In genomic region chr6:83087205-83087925, GRCm38 (mm10) we compare ENCODE assay signal across 8 mouse cellular contexts. TPM values are rescaled to one million over a fixed set of nuclear protein-coding genes. Genes with fewer than 3 reads are reported as not detected.
A peak's percentile ranks its signal among the peaks of the same experiment; 100 is the strongest.
DNase-seq lines count a peak whose midpoint lies in the region; ATAC-seq and TF ChIP-seq lines count a peak whose summit lies in the region.

No protein-coding gene starts in this region.

- peak; percentile 30 for DNase-seq in forebrain, embryonic 10.5 days (ENCODE audit: extremely low spot score, low spot score)
- no peak for DNase-seq in forebrain, postnatal 0 days
- no peak for DNase-seq in hindbrain, postnatal 0 days (ENCODE audit: low spot score)
- no peak for DNase-seq in spleen, postnatal 14 days (ENCODE audit: low spot score in 2 of 2)
- DNase-seq in left cerebral cortex, adult 9 months (ENCODE audit: low spot score in 2 of 2) = no peak

- H3K9me3 ChIP-seq in forebrain, embryonic 10.5 days = no peaks in the 10 kb centered on the region
- H3K9me3 ChIP-seq in forebrain, embryonic 16.5 days (ENCODE audit: control insufficient read depth, low read length) = no peaks in the 10 kb centered on the region
- H3K9me3 ChIP-seq in forebrain, postnatal 0 days (ENCODE audit: low read length) = no peaks in the 10 kb centered on the region
- H3K9me3 ChIP-seq in hindbrain, postnatal 0 days (ENCODE audit: low read length) = no peaks in the 10 kb centered on the region
- H3K9me3 ChIP-seq in liver, embryonic 16.5 days (replicated peaks; ENCODE audit: control insufficient read depth, low read length) = no peaks in the 10 kb centered on the region
- H3K9me3 ChIP-seq in stomach, embryonic 15.5 days = no peaks in the 10 kb centered on the region

- H3K27me3 ChIP-seq in forebrain, embryonic 10.5 days (ENCODE audit: poor library complexity, severe bottlenecking) = peaks cover 96% of the 10 kb centered on the region
- H3K27me3 ChIP-seq in forebrain, embryonic 16.5 days (replicated peaks; ENCODE audit: control insufficient read depth, insufficient read depth, low read length) = peaks cover 64% of the 10 kb centered on the region
- peaks cover 56% of the 10 kb centered on the region for H3K27me3 ChIP-seq in forebrain, postnatal 0 days (ENCODE audit: insufficient read depth, low read length)
- H3K27me3 ChIP-seq in hindbrain, postnatal 0 days (ENCODE audit: insufficient read depth, low read length) = peaks cover 61% of the 10 kb centered on the region
- H3K27me3 ChIP-seq in liver, embryonic 16.5 days (ENCODE audit: control insufficient read depth, insufficient read depth, low read depth, low read length) = peaks cover 79% of the 10 kb centered on the region
- peaks cover 78% of the 10 kb centered on the region for H3K27me3 ChIP-seq in stomach, embryonic 15.5 days (replicated peaks)

- H3K4me3 ChIP-seq in forebrain, embryonic 10.5 days = peak overlapping the region; percentile 43
- no peak overlapping the region for H3K4me3 ChIP-seq in forebrain, embryonic 16.5 days (replicated peaks; ENCODE audit: low read length)
- H3K4me3 ChIP-seq in forebrain, postnatal 0 days (ENCODE audit: low read depth, low read length) = no peak overlapping the region
- H3K4me3 ChIP-seq in hindbrain, postnatal 0 days (ENCODE audit: low read length) = peak overlapping the region; percentile 20; the same call in 1 of the 2 replicates
- H3K4me3 ChIP-seq in liver, embryonic 16.5 days (ENCODE audit: low read depth, low read length) = peak overlapping the region; percentile 10
- H3K4me3 ChIP-seq in stomach, embryonic 15.5 days (replicated peaks) = peak overlapping the region; percentile 25

- peaks cover 2% of the 10 kb centered on the region for H3K36me3 ChIP-seq in forebrain, embryonic 10.5 days (replicated peaks)
- no peaks in the 10 kb centered on the region; the same call in 1 of the 2 replicates for H3K36me3 ChIP-seq in forebrain, embryonic 16.5 days (ENCODE audit: control insufficient read depth, insufficient read depth)
- no peaks in the 10 kb centered on the region for H3K36me3 ChIP-seq in forebrain, postnatal 0 days (ENCODE audit: insufficient read depth)
- 0 out of 2 replicates have a peak, but pooled peaks cover 3% of the 10 kb centered on the region for H3K36me3 ChIP-seq in hindbrain, postnatal 0 days (ENCODE audit: insufficient read depth, low read length)
- no peaks in the 10 kb centered on the region for H3K36me3 ChIP-seq in liver, embryonic 16.5 days (ENCODE audit: control insufficient read depth, insufficient read depth)
- no peaks in the 10 kb centered on the region for H3K36me3 ChIP-seq in stomach, embryonic 15.5 days

- H3K4me2 ChIP-seq in forebrain, embryonic 16.5 days (ENCODE audit: low read length) = no peak overlapping the region
- peak overlapping the region; percentile 23; the same call in 1 of the 2 replicates for H3K4me2 ChIP-seq in forebrain, postnatal 0 days (ENCODE audit: low read depth)
- peak overlapping the region; percentile 37 for H3K4me2 ChIP-seq in hindbrain, postnatal 0 days (ENCODE audit: low read depth, low read length)
- H3K4me2 ChIP-seq in liver, embryonic 16.5 days (ENCODE audit: low read depth, low read length) = peak overlapping the region; percentile 28
- peak overlapping the region; percentile 48 for H3K4me2 ChIP-seq in stomach, embryonic 15.5 days

- no peak overlapping the region for H3K9ac ChIP-seq in forebrain, embryonic 16.5 days (replicated peaks; ENCODE audit: low read depth, low read length)
- no peak overlapping the region for H3K9ac ChIP-seq in forebrain, postnatal 0 days
- H3K9ac ChIP-seq in hindbrain, postnatal 0 days (replicated peaks; ENCODE audit: low read length) = no peak overlapping the region
- no peak overlapping the region for H3K9ac ChIP-seq in liver, embryonic 16.5 days (ENCODE audit: low read depth, low read length)
- no peak overlapping the region for H3K9ac ChIP-seq in stomach, embryonic 15.5 days

- peaks cover 43% of the 10 kb centered on the region for H3K4me1 ChIP-seq in forebrain, embryonic 10.5 days
- H3K4me1 ChIP-seq in forebrain, embryonic 16.5 days (replicated peaks; ENCODE audit: control insufficient read depth, insufficient read depth, low read length) = no peaks in the 10 kb centered on the region; the same call in 1 of the 2 replicates
- no peaks in the 10 kb centered on the region for H3K4me1 ChIP-seq in forebrain, postnatal 0 days (ENCODE audit: insufficient read depth)
- no peaks in the 10 kb centered on the region for H3K4me1 ChIP-seq in hindbrain, postnatal 0 days (ENCODE audit: insufficient read depth, low read length)
- H3K4me1 ChIP-seq in liver, embryonic 16.5 days (ENCODE audit: control insufficient read depth, low read depth, low read length) = no peaks in the 10 kb centered on the region; the same call in 1 of the 2 replicates
- peaks cover 14% of the 10 kb centered on the region for H3K4me1 ChIP-seq in stomach, embryonic 15.5 days

- under 1% methylated on average over 47 of the region's 47 CpGs for WGBS in forebrain, embryonic 10.5 days
- WGBS in forebrain, embryonic 16.5 days = under 1% methylated on average over 47 of the region's 47 CpGs
- 1% methylated on average over 47 of the region's 47 CpGs for WGBS in forebrain, postnatal 0 days
- WGBS in hindbrain, postnatal 0 days = 1% methylated on average over 47 of the region's 47 CpGs
- WGBS in liver, embryonic 16.5 days (ENCODE audit: insufficient replicate concordance) = 3% methylated on average over 47 of the region's 47 CpGs
- 2% methylated on average over 47 of the region's 47 CpGs for WGBS in stomach, embryonic 15.5 days

- no peak for ATAC-seq in forebrain, embryonic 16.5 days
- ATAC-seq in forebrain, postnatal 0 days = no peak
- no peak for ATAC-seq in hindbrain, postnatal 0 days
- ATAC-seq in liver, embryonic 16.5 days (ENCODE audit: low read depth) = no peak
- no peak for ATAC-seq in stomach, embryonic 15.5 days (ENCODE audit: insufficient read depth, low FRiP score, low read depth)

- H3K27ac ChIP-seq in forebrain, embryonic 10.5 days = no peak overlapping the region
- no peak overlapping the region for H3K27ac ChIP-seq in forebrain, embryonic 16.5 days (ENCODE audit: low read length)
- H3K27ac ChIP-seq in forebrain, postnatal 0 days (ENCODE audit: low read depth, low read length) = no peak overlapping the region
- no peak overlapping the region for H3K27ac ChIP-seq in hindbrain, postnatal 0 days
- H3K27ac ChIP-seq in liver, embryonic 16.5 days (ENCODE audit: low read length) = no peak overlapping the region
- no peak overlapping the region for H3K27ac ChIP-seq in stomach, embryonic 15.5 days

- TF ChIP-seq CTCF in forebrain, postnatal 0 days (IDR thresholded peaks at IDR 0.05; ENCODE audit: low read depth) = no peak
- TF ChIP-seq CTCF in hindbrain, postnatal 0 days (IDR thresholded peaks at IDR 0.05; ENCODE audit: low read depth) = no peak

RNA-seq across cellular contexts. Expression of gene Lbx2, which starts 1.2 kb away (rescaled TPM):
- 0.20 and 0.29 TPM in 2 replicates for polyA plus RNA-seq in forebrain, embryonic 10.5 days (2016; fragmentation: Nextera tagmentation; extraction: Ambion mirVana)
- polyA plus RNA-seq in forebrain, embryonic 16.5 days (2015; fragmentation: Nextera tagmentation; extraction: Ambion mirVana) = not detected in 2 replicates
- 0.46 TPM in 1 of 2 replicates, not detected in the other for total RNA-seq in forebrain, postnatal 0 days (2014; rRNA removed)
- 0.33 TPM in 1 of 2 replicates, not detected in the other for polyA plus RNA-seq in forebrain, postnatal 0 days (2015; fragmentation: Nextera tagmentation; extraction: Ambion mirVana)
- total RNA-seq in hindbrain, postnatal 0 days (2014; rRNA removed) = not detected in 2 replicates
- polyA plus RNA-seq in hindbrain, postnatal 0 days (2015; fragmentation: Nextera tagmentation; extraction: Ambion mirVana) = not detected in 2 replicates
- 0.25 and 0.48 TPM in 2 replicates for polyA plus RNA-seq in liver, embryonic 16.5 days (2015; fragmentation: Nextera tagmentation; extraction: Ambion mirVana)
- 0.59 and 0.63 TPM in 2 replicates for polyA plus RNA-seq in stomach, embryonic 15.5 days (2015; fragmentation: Nextera tagmentation; extraction: Ambion mirVana)

RNA-seq across cellular contexts. Expression of gene Pcgf1, which starts 9.7 kb away (rescaled TPM):
- polyA plus RNA-seq in forebrain, embryonic 10.5 days (2016; fragmentation: Nextera tagmentation; extraction: Ambion mirVana) = 37.6 and 39.4 TPM in 2 replicates
- polyA plus RNA-seq in forebrain, embryonic 16.5 days (2015; fragmentation: Nextera tagmentation; extraction: Ambion mirVana) = 45.5 and 46.5 TPM in 2 replicates
- total RNA-seq in forebrain, postnatal 0 days (2014; rRNA removed) = 16.1 and 18.8 TPM in 2 replicates
- polyA plus RNA-seq in forebrain, postnatal 0 days (2015; fragmentation: Nextera tagmentation; extraction: Ambion mirVana) = 30.7 and 30.8 TPM in 2 replicates
- total RNA-seq in hindbrain, postnatal 0 days (2014; rRNA removed) = 11.0 and 16.4 TPM in 2 replicates
- 27.8 and 29.1 TPM in 2 replicates for polyA plus RNA-seq in hindbrain, postnatal 0 days (2015; fragmentation: Nextera tagmentation; extraction: Ambion mirVana)
- polyA plus RNA-seq in liver, embryonic 16.5 days (2015; fragmentation: Nextera tagmentation; extraction: Ambion mirVana) = 15.6 and 17.1 TPM in 2 replicates
- 29.6 and 34.6 TPM in 2 replicates for polyA plus RNA-seq in stomach, embryonic 15.5 days (2015; fragmentation: Nextera tagmentation; extraction: Ambion mirVana)

RNA-seq across cellular contexts. Expression of gene Ccdc142, which starts 14.0 kb away (rescaled TPM):
- polyA plus RNA-seq in forebrain, embryonic 10.5 days (2016; fragmentation: Nextera tagmentation; extraction: Ambion mirVana) = 2.6 and 3.1 TPM in 2 replicates
- polyA plus RNA-seq in forebrain, embryonic 16.5 days (2015; fragmentation: Nextera tagmentation; extraction: Ambion mirVana) = 3.2 and 4.3 TPM in 2 replicates
- 15.3 and 16.6 TPM in 2 replicates for total RNA-seq in forebrain, postnatal 0 days (2014; rRNA removed)
- 2.1 and 5.6 TPM in 2 replicates for polyA plus RNA-seq in forebrain, postnatal 0 days (2015; fragmentation: Nextera tagmentation; extraction: Ambion mirVana)
- 12.7 and 19.9 TPM in 2 replicates for total RNA-seq in hindbrain, postnatal 0 days (2014; rRNA removed)
- 4.7 TPM in 2 replicates for polyA plus RNA-seq in hindbrain, postnatal 0 days (2015; fragmentation: Nextera tagmentation; extraction: Ambion mirVana)
- 0.59 and 1.1 TPM in 2 replicates for polyA plus RNA-seq in liver, embryonic 16.5 days (2015; fragmentation: Nextera tagmentation; extraction: Ambion mirVana)
- 2.5 and 3.6 TPM in 2 replicates for polyA plus RNA-seq in stomach, embryonic 15.5 days (2015; fragmentation: Nextera tagmentation; extraction: Ambion mirVana)

RNA-seq across cellular contexts. Expression of gene Gm42688, which starts 14.1 kb away (rescaled TPM):
- 1.9 and 2.2 TPM in 2 replicates for polyA plus RNA-seq in forebrain, embryonic 10.5 days (2016; fragmentation: Nextera tagmentation; extraction: Ambion mirVana)
- 4.1 and 4.9 TPM in 2 replicates for polyA plus RNA-seq in forebrain, embryonic 16.5 days (2015; fragmentation: Nextera tagmentation; extraction: Ambion mirVana)
- 7.0 and 9.5 TPM in 2 replicates for total RNA-seq in forebrain, postnatal 0 days (2014; rRNA removed)
- polyA plus RNA-seq in forebrain, postnatal 0 days (2015; fragmentation: Nextera tagmentation; extraction: Ambion mirVana) = 2.4 and 2.9 TPM in 2 replicates
- 4.3 and 5.7 TPM in 2 replicates for total RNA-seq in hindbrain, postnatal 0 days (2014; rRNA removed)
- polyA plus RNA-seq in hindbrain, postnatal 0 days (2015; fragmentation: Nextera tagmentation; extraction: Ambion mirVana) = 3.0 and 3.7 TPM in 2 replicates
- polyA plus RNA-seq in liver, embryonic 16.5 days (2015; fragmentation: Nextera tagmentation; extraction: Ambion mirVana) = 0.81 and 1.1 TPM in 2 replicates
- 2.7 and 2.8 TPM in 2 replicates for polyA plus RNA-seq in stomach, embryonic 15.5 days (2015; fragmentation: Nextera tagmentation; extraction: Ambion mirVana)

RNA-seq across cellular contexts. Expression of gene Tlx2, which starts 17.3 kb away (rescaled TPM):
- not detected in 2 replicates for polyA plus RNA-seq in forebrain, embryonic 10.5 days (2016; fragmentation: Nextera tagmentation; extraction: Ambion mirVana)
- not detected in 2 replicates for polyA plus RNA-seq in forebrain, embryonic 16.5 days (2015; fragmentation: Nextera tagmentation; extraction: Ambion mirVana)
- not detected in 2 replicates for total RNA-seq in forebrain, postnatal 0 days (2014; rRNA removed)
- polyA plus RNA-seq in forebrain, postnatal 0 days (2015; fragmentation: Nextera tagmentation; extraction: Ambion mirVana) = not detected in 2 replicates
- total RNA-seq in hindbrain, postnatal 0 days (2014; rRNA removed) = 0.54 TPM in 1 of 2 replicates, not detected in the other
- not detected in 2 replicates for polyA plus RNA-seq in hindbrain, postnatal 0 days (2015; fragmentation: Nextera tagmentation; extraction: Ambion mirVana)
- polyA plus RNA-seq in liver, embryonic 16.5 days (2015; fragmentation: Nextera tagmentation; extraction: Ambion mirVana) = not detected in 2 replicates
- polyA plus RNA-seq in stomach, embryonic 15.5 days (2015; fragmentation: Nextera tagmentation; extraction: Ambion mirVana) = 7.5 and 9.3 TPM in 2 replicates

Comparison
In these comparisons a context has a peak if more than half of its experiments do, and no peak if none do; other contexts are left out.
1. H3K4me3 ChIP-seq: peak in forebrain, embryonic 10.5 days (single experiment), hindbrain, postnatal 0 days (single experiment), liver, embryonic 16.5 days (single experiment) and stomach, embryonic 15.5 days (single experiment); none in forebrain, embryonic 16.5 days (single experiment) and forebrain, postnatal 0 days (single experiment).